Comparison of ENCODE assay signal across 23 mouse cellular contexts in genomic region chr12:10127995-10128573, GRCm38 (mm10).
DNase-seq lines count a peak whose midpoint lies in the region; ATAC-seq and TF ChIP-seq lines count a peak whose summit lies in the region.
"Had no signal": no experiment of that assay in that cellular context is flagged by ENCODE, and none has a peak within 500 bp of the region (broad histone marks: within the 10 kb centered on the region; RNA-seq: fewer than 3 reads in every experiment).

No protein-coding gene starts in this region.

- DNase-seq in embryo, embryonic 9.5 days (ENCODE audit: extremely low spot score), result peak; percentile 20
- no peak for DNase-seq in embryo, embryonic 10.5 days (ENCODE audit: low spot score)
- DNase-seq in kidney, postnatal 0 days (ENCODE audit: low spot score), result peak; percentile 54
- DNase-seq in kidney, postnatal 10 days, result no peak
- DNase-seq in NIH3T3 (ENCODE audit: low read depth), result peak; percentile 5
- peak; percentile 5 for DNase-seq in midbrain, embryonic 14.5 days
- DNase-seq in left cerebral cortex, adult 9 months (ENCODE audit: low spot score in 2 of 2), result no peak
- DNase-seq in left cerebral cortex, postnatal 36 days (ENCODE audit: low spot score in 2 of 2), result no peak
- DNase-seq: adrenal gland, postnatal 36 days; cerebellum, adult 2 months; gastrocnemius, postnatal 10 days; heart, adult 18-20 months; heart, postnatal 4 days; kidney, postnatal 14 days; left cerebral cortex, postnatal 4 days; liver; lung, postnatal 36 days; thymus, adult 2 months had no signal

- no peaks in the 10 kb centered on the region for H3K27me3 ChIP-seq in kidney, postnatal 0 days (ENCODE audit: insufficient read depth, low read length)
- H3K27me3 ChIP-seq in midbrain, embryonic 14.5 days (ENCODE audit: control insufficient read depth, insufficient read depth, low read length), result no peaks in the 10 kb centered on the region
- H3K27me3 ChIP-seq: embryonic facial prominence, embryonic 15.5 days; stomach, embryonic 15.5 days had no signal

- TF ChIP-seq CTCF in kidney, postnatal 0 days (IDR thresholded peaks at IDR 0.05; ENCODE audit: low read depth), result no peak

- no peak overlapping the region for H3K9ac ChIP-seq in kidney, postnatal 0 days (ENCODE audit: low read depth, low read length)
- H3K9ac ChIP-seq in midbrain, embryonic 14.5 days (replicated peaks; ENCODE audit: low read length), result no peak overlapping the region
- H3K9ac ChIP-seq: embryonic facial prominence, embryonic 15.5 days; stomach, embryonic 15.5 days had no signal

- H3K4me2 ChIP-seq in kidney, postnatal 0 days (ENCODE audit: low read length), result no peak overlapping the region
- H3K4me2 ChIP-seq in midbrain, embryonic 14.5 days (ENCODE audit: low read length), result no peak overlapping the region
- H3K4me2 ChIP-seq: embryonic facial prominence, embryonic 15.5 days; stomach, embryonic 15.5 days had no signal

- no peaks in the 10 kb centered on the region for H3K4me1 ChIP-seq in kidney, postnatal 0 days (replicated peaks; ENCODE audit: insufficient read depth, low read length)
- H3K4me1 ChIP-seq in midbrain, embryonic 14.5 days (ENCODE audit: control insufficient read depth, insufficient read depth, low read length), result no peaks in the 10 kb centered on the region
- H3K4me1 ChIP-seq: embryonic facial prominence, embryonic 15.5 days; forebrain, embryonic 10.5 days; stomach, embryonic 15.5 days had no signal

- H3K4me3 ChIP-seq in kidney, postnatal 0 days (replicated peaks; ENCODE audit: low read depth, low read length), result no peak overlapping the region
- no peak overlapping the region for H3K4me3 ChIP-seq in midbrain, embryonic 14.5 days (replicated peaks; ENCODE audit: low read depth, low read length)
- H3K4me3 ChIP-seq: embryonic facial prominence, embryonic 15.5 days; forebrain, embryonic 10.5 days; stomach, embryonic 15.5 days had no signal

- ATAC-seq in kidney, postnatal 0 days (replicated peaks; ENCODE audit: low FRiP score, low read depth), result no peak; the same call in 1 of the 2 replicates
- ATAC-seq in midbrain, embryonic 14.5 days (ENCODE audit: low FRiP score, low TSS enrichment), result no peak
- ATAC-seq: hindbrain, embryonic 16.5 days had no signal

- no peaks in the 10 kb centered on the region for H3K9me3 ChIP-seq in kidney, postnatal 0 days (replicated peaks; ENCODE audit: low read length)
- H3K9me3 ChIP-seq in midbrain, embryonic 14.5 days (ENCODE audit: control insufficient read depth, low read length), result no peaks in the 10 kb centered on the region
- H3K9me3 ChIP-seq: embryonic facial prominence, embryonic 15.5 days; forebrain, embryonic 10.5 days; G1E; stomach, embryonic 15.5 days had no signal

- H3K27ac ChIP-seq in kidney, postnatal 0 days, result no peak overlapping the region
- H3K27ac ChIP-seq in midbrain, embryonic 14.5 days (replicated peaks; ENCODE audit: low read depth, low read length), result no peak overlapping the region
- H3K27ac ChIP-seq: embryonic facial prominence, embryonic 15.5 days; forebrain, embryonic 10.5 days; stomach, embryonic 15.5 days had no signal

- intact Hi-C loops in left cerebral cortex, postnatal 36 days (cut with DNase I), result no loop called here

- no peaks in the 10 kb centered on the region for H3K36me3 ChIP-seq in kidney, postnatal 0 days (ENCODE audit: insufficient read depth, low read length)
- no peaks in the 10 kb centered on the region for H3K36me3 ChIP-seq in midbrain, embryonic 14.5 days (ENCODE audit: control insufficient read depth, insufficient read depth, low read length)
- H3K36me3 ChIP-seq: embryonic facial prominence, embryonic 15.5 days; forebrain, embryonic 10.5 days; G1E; stomach, embryonic 15.5 days had no signal

- WGBS in kidney, postnatal 0 days, result 34% methylated on average over 3 of the region's 3 CpGs
- WGBS in midbrain, embryonic 14.5 days, result 63% methylated on average over 3 of the region's 3 CpGs

Comparison
In these comparisons a context has a peak if more than half of its experiments do, and no peak if none do; other contexts are left out.
1. DNase-seq: peak in embryo, embryonic 9.5 days (single experiment), kidney, postnatal 0 days (single experiment), NIH3T3 (single experiment) and midbrain, embryonic 14.5 days (single experiment); none in embryo, embryonic 10.5 days (single experiment), kidney, postnatal 10 days (single experiment), left cerebral cortex, adult 9 months (0 of 2) and left cerebral cortex, postnatal 36 days (0 of 2).